9 mouse cellular contexts compared by ENCODE assay signal in genomic region chr13:60110079-60110846, GRCm38 (mm10).
DNase-seq lines count a peak whose midpoint lies in the region; ATAC-seq and TF ChIP-seq lines count a peak whose summit lies in the region.
"Had no signal": no experiment of that assay in that cellular context is flagged by ENCODE, and none has a peak within 500 bp of the region (broad histone marks: within the 10 kb centered on the region; RNA-seq: fewer than 3 reads in every experiment).

No protein-coding gene starts in this region.

- H3K9ac ChIP-seq in embryonic facial prominence, embryonic 14.5 days (ENCODE audit: low read depth, low read length), result no peak overlapping the region
- H3K9ac ChIP-seq in heart, embryonic 13.5 days, result 0 out of 2 replicates have a peak overlapping the region, but pooled peaks have one; percentile 10
- no peak overlapping the region for H3K9ac ChIP-seq in kidney, embryonic 15.5 days
- H3K9ac ChIP-seq in liver, postnatal 0 days (replicated peaks), result no peak overlapping the region

- no peak for TF ChIP-seq CTCF in liver, postnatal 0 days (IDR thresholded peaks at IDR 0.05; ENCODE audit: low read depth)

- peaks cover 15% of the 10 kb centered on the region; the same call in 1 of the 2 replicates for H3K4me1 ChIP-seq in embryonic facial prominence, embryonic 14.5 days (ENCODE audit: control insufficient read depth, insufficient read depth, low read length)
- peaks cover 13% of the 10 kb centered on the region for H3K4me1 ChIP-seq in heart, embryonic 13.5 days
- H3K4me1 ChIP-seq in kidney, embryonic 15.5 days, result peaks cover 22% of the 10 kb centered on the region
- peaks cover 3% of the 10 kb centered on the region; the same call in 1 of the 2 replicates for H3K4me1 ChIP-seq in liver, postnatal 0 days (ENCODE audit: insufficient read depth)
- H3K4me1 ChIP-seq: megakaryocyte, embryonic 14.5 days had no signal

- no peaks in the 10 kb centered on the region for H3K36me3 ChIP-seq in embryonic facial prominence, embryonic 14.5 days (ENCODE audit: control insufficient read depth, insufficient read depth, low read length)
- no peaks in the 10 kb centered on the region for H3K36me3 ChIP-seq in heart, embryonic 13.5 days
- H3K36me3 ChIP-seq in kidney, embryonic 15.5 days, result no peaks in the 10 kb centered on the region
- H3K36me3 ChIP-seq in liver, postnatal 0 days (replicated peaks; ENCODE audit: insufficient read depth, low read length), result no peaks in the 10 kb centered on the region

- TF ChIP-seq EP300 in liver, postnatal 0 days (IDR thresholded peaks at IDR 0.05; ENCODE audit: low read depth), result no peak

- peak; percentile 98 for ATAC-seq in embryonic facial prominence, embryonic 14.5 days (ENCODE audit: low read depth)
- no peak for ATAC-seq in heart, embryonic 13.5 days (ENCODE audit: extremely low read depth, insufficient number of reproducible peaks, low FRiP score, low TSS enrichment)
- ATAC-seq in kidney, embryonic 15.5 days (replicated peaks; ENCODE audit: low FRiP score), result peak; percentile 97
- peak; percentile 98 for ATAC-seq in liver, postnatal 0 days
- ATAC-seq in erythroid progenitor cell, adult 5-6 weeks (replicated peaks; ENCODE audit: low FRiP score, poor library complexity, severe bottlenecking), result no peak

- H3K27ac ChIP-seq in embryonic facial prominence, embryonic 14.5 days (replicated peaks; ENCODE audit: low read depth, low read length), result peak overlapping the region; percentile 87
- peak overlapping the region; percentile 39; the same call in 1 of the 2 replicates for H3K27ac ChIP-seq in heart, embryonic 13.5 days (replicated peaks)
- H3K27ac ChIP-seq in kidney, embryonic 15.5 days, result peak overlapping the region; percentile 93
- peak overlapping the region; percentile 46; the same call in 1 of the 2 replicates for H3K27ac ChIP-seq in liver, postnatal 0 days (ENCODE audit: low read depth)

- peak; percentile 28 for DNase-seq in right cerebral cortex, postnatal 4 days
- no peak for DNase-seq in right cerebral cortex, postnatal 14 days
- DNase-seq in embryonic facial prominence, embryonic 14.5 days (ENCODE audit: low spot score), result peak; percentile 98
- DNase-seq in liver, postnatal 0 days, result peak; percentile 62
- DNase-seq in ovary, postnatal 36 days (ENCODE audit: low spot score), result peak; percentile 68

- WGBS in embryonic facial prominence, embryonic 14.5 days, result 2% methylated on average over 11 of the region's 11 CpGs
- 6% methylated on average over 11 of the region's 11 CpGs for WGBS in heart, embryonic 13.5 days
- 1% methylated on average over 11 of the region's 11 CpGs for WGBS in kidney, embryonic 15.5 days
- WGBS in liver, postnatal 0 days (ENCODE audit: insufficient replicate concordance), result 12% methylated on average over 11 of the region's 11 CpGs

- H3K4me2 ChIP-seq in embryonic facial prominence, embryonic 14.5 days (ENCODE audit: low read depth, low read length), result peak overlapping the region; percentile 25
- H3K4me2 ChIP-seq in heart, embryonic 13.5 days, result peak overlapping the region; percentile 58
- H3K4me2 ChIP-seq in kidney, embryonic 15.5 days, result peak overlapping the region; percentile 26
- H3K4me2 ChIP-seq in liver, postnatal 0 days (ENCODE audit: low read depth, low read length), result peak overlapping the region; percentile 24; the same call in 1 of the 2 replicates

- H3K27me3 ChIP-seq in embryonic facial prominence, embryonic 14.5 days (replicated peaks; ENCODE audit: control insufficient read depth, insufficient read depth, low read length), result no peaks in the 10 kb centered on the region
- H3K27me3 ChIP-seq in heart, embryonic 13.5 days (replicated peaks), result no peaks in the 10 kb centered on the region
- H3K27me3 ChIP-seq in kidney, embryonic 15.5 days, result no peaks in the 10 kb centered on the region
- no peaks in the 10 kb centered on the region for H3K27me3 ChIP-seq in liver, postnatal 0 days (ENCODE audit: insufficient read depth, low read length)
- H3K27me3 ChIP-seq: megakaryocyte, embryonic 14.5 days had no signal

- no peaks in the 10 kb centered on the region for H3K9me3 ChIP-seq in embryonic facial prominence, embryonic 14.5 days (ENCODE audit: control insufficient read depth, low read length)
- no peaks in the 10 kb centered on the region for H3K9me3 ChIP-seq in heart, embryonic 13.5 days
- no peaks in the 10 kb centered on the region for H3K9me3 ChIP-seq in kidney, embryonic 15.5 days (replicated peaks)
- no peaks in the 10 kb centered on the region for H3K9me3 ChIP-seq in liver, postnatal 0 days (ENCODE audit: low read length)

- no peak overlapping the region for H3K4me3 ChIP-seq in embryonic facial prominence, embryonic 14.5 days (ENCODE audit: low read depth, low read length)
- H3K4me3 ChIP-seq in heart, embryonic 13.5 days, result peak overlapping the region; percentile 9
- no peak overlapping the region for H3K4me3 ChIP-seq in kidney, embryonic 15.5 days (replicated peaks)
- no peak overlapping the region for H3K4me3 ChIP-seq in liver, postnatal 0 days (ENCODE audit: low read depth, low read length)
- H3K4me3 ChIP-seq: megakaryocyte, embryonic 14.5 days had no signal

Comparison
In these comparisons a context has a peak if more than half of its experiments do, and no peak if none do; other contexts are left out.
1. ATAC-seq: peak in embryonic facial prominence, embryonic 14.5 days (single experiment), kidney, embryonic 15.5 days (single experiment) and liver, postnatal 0 days (single experiment); none in heart, embryonic 13.5 days (single experiment) and erythroid progenitor cell, adult 5-6 weeks (single experiment).
2. H3K27ac ChIP-seq: peak in every context shown above with its lines; median percentile 93 in kidney, embryonic 15.5 days; 87 in embryonic facial prominence, embryonic 14.5 days; 46 in liver, postnatal 0 days; 39 in heart, embryonic 13.5 days.
3. Peak in every context shown above with its lines, with median percentiles within 50 percentile points of each other: H3K4me2 ChIP-seq.